Mouse (Mus musculus): Measurements from ENCODE around the gene Dda1. TPM values are rescaled to one million over a fixed set of nuclear protein-coding genes. Genes with fewer than 3 reads are reported as not detected.
A peak's percentile ranks its signal among the peaks of the same experiment; 100 is the strongest.

Gene Dda1
- total RNA-seq, 2 experiments from 2014 or later, result 32.1 to 32.3 TPM

DNA sequence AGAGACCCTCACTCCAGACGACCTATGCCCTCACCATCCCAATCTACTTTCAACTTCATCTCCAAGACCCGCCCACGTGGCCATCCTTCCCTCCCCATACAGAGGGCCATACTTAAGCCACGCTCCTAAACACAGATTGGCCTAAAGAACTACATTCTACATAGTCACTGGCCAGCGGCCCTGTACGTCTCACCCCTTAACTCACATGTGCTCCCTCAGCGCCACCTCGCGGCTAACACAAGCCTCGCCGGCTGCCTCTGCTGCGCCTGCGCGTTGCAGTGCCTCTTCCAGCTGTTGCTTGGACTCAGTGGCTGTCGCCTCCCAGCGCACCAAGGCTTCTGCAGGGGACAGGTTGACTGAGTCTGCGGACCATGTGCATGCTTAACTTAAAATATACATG is 52.6 kb downstream of the Dda1 start:
- intact Hi-C loops (cut with DNase I), result loop anchor here (1.0 kb wide), 2 partner anchors 26 to 80 kb away; no protein-coding TSS in a partner anchor
- peak; percentile 98 to 99 for DNase-seq

DNA sequence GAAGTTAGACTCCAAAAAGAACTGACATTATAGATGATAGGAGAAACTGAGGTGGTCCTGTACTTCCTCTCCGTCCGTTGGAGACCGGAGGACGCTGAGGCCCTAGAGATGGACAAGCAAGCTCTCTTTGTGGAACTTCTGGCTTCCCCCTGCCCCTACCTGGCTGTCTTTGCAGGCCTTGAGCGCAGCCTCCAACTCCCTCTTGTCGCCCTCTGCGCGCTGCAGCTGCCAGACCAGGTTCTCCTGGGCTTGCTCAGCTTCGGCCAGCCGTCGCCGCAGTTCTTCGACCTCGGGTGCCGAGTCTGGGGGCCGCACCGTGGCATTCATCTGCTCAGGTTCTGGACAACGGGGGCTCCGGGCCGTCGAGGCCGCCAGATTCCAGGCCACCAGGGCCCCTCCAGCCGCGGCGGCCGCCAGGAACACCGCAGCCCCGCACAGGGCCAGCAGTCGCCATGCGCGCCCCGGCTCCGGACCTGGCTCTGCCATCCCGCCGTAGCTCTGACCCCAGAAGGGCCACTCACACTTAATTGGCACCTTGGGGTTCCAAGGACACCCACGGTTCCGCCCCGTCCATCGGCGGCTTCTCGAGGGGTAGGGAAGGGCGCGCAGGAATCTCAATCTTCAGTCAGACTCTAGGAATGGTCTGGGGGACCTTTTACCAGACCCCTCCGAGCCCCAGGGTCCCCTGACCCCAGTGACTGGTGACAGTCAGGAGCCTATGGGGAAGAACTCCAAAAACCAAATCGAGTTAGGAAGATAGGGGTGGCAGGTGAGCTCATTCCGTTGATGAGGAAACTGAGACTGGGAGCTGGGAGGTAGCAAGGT is 56.4 kb downstream of the Dda1 start, which contains the start of gene Ccdc194:
TSS of gene Ccdc194 (minus strand) at position 486 of the 825 bp plus-strand sequence.
- intact Hi-C loops (cut with DNase I), result no loop called here
- DNase-seq, result no peak

Other genes with a start within 250 kb of the Dda1 start
- 10 to 100 TPM; 24.1 to 28.2 TPM for gene Myo9b, start 196.5 kb upstream of the Dda1 start, total RNA-seq (2021)
- gene Haus8, start 196.3 kb upstream of the Dda1 start, total RNA-seq (2021), result 10 to 100 TPM; 27.4 to 29.9 TPM
- gene Use1, start 102.4 kb upstream of the Dda1 start, total RNA-seq (2021), result 100 to 1,000 TPM; 148 to 149 TPM
- 10 to 100 TPM; 11.1 to 14.9 TPM for gene Ocel1, start 97.9 kb upstream of the Dda1 start, total RNA-seq (2021)
- gene Nr2f6, start 87.2 kb upstream of the Dda1 start, total RNA-seq (2021), result 10 to 100 TPM; 47.6 to 53.6 TPM
- gene Ushbp1, start 73.4 kb upstream of the Dda1 start, total RNA-seq (2021), result 10 to 100 TPM; 28.0 to 30.4 TPM
- gene Babam1, start 72.3 kb upstream of the Dda1 start, total RNA-seq (2021), result 10 to 100 TPM; 61.2 to 67.1 TPM
- gene Ankle1, start 63.2 kb upstream of the Dda1 start, total RNA-seq (2021), result under 1 TPM; 0.19 to 0.39 TPM
- gene Abhd8, start 5.5 kb upstream of the Dda1 start, total RNA-seq (2021), result 10 to 100 TPM; 26.2 to 29.9 TPM
- 100 to 1,000 TPM; 117 to 129 TPM for gene Mrpl34, start 4.2 kb upstream of the Dda1 start, total RNA-seq (2021)
- gene Ano8, start 16.8 kb downstream of the Dda1 start, total RNA-seq (2021), result 10 to 100 TPM; 18.1 to 18.6 TPM
- gene Gtpbp3, start 18.9 kb downstream of the Dda1 start, total RNA-seq (2021), result 10 to 100 TPM; 15.8 to 20.2 TPM
- 10 to 100 TPM; 24.5 to 26.0 TPM for gene Plvap, start 42.6 kb downstream of the Dda1 start, total RNA-seq (2021)
- gene Ccdc194, start 56.5 kb downstream of the Dda1 start, total RNA-seq (2021), result not detected
- 10 to 100 TPM; 17.1 to 32.9 TPM for gene Bst2, start 68.3 kb downstream of the Dda1 start, total RNA-seq (2021)
- 10 to 100 TPM; 27.8 to 32.9 TPM for gene Mvb12a, start 73.7 kb downstream of the Dda1 start, total RNA-seq (2021)
- under 1 TPM in 1 of 2 experiments, not detected in 1; 0.22 TPM for gene Tmem221, start 89.7 kb downstream of the Dda1 start, total RNA-seq (2021)
- under 1 TPM in 1 of 2 experiments, not detected in 1; 0.19 TPM for gene Nxnl1, start 97.4 kb downstream of the Dda1 start, total RNA-seq (2021)
- 100 to 1,000 TPM; 171 to 223 TPM for gene Slc27a1, start 99.7 kb downstream of the Dda1 start, total RNA-seq (2021)
- 10 to 100 TPM; 64.7 to 69.7 TPM for gene Pgls, start 123.0 kb downstream of the Dda1 start, total RNA-seq (2021)
- 1 to 10 TPM in 1 of 2 experiments, under 1 TPM in 1; 0.58 to 1.2 TPM for gene Fam129c, start 128.4 kb downstream of the Dda1 start, total RNA-seq (2021)
- 10 to 100 TPM; 40.2 to 45.2 TPM for gene Colgalt1, start 141.8 kb downstream of the Dda1 start, total RNA-seq (2021)
- under 1 TPM; 0.49 to 0.64 TPM for gene Unc13a, start 202.6 kb downstream of the Dda1 start, total RNA-seq (2021)
- 1 to 10 TPM; 8.2 to 8.6 TPM for gene Jak3, start 207.1 kb downstream of the Dda1 start, total RNA-seq (2021)
- gene Insl3, start 220.0 kb downstream of the Dda1 start, total RNA-seq (2021), result 1 to 10 TPM; 3.8 to 4.7 TPM
- gene B3gnt3, start 232.6 kb downstream of the Dda1 start, total RNA-seq (2021), result 1 to 10 TPM; 6.5 to 7.5 TPM